In the genomic region with DNA sequence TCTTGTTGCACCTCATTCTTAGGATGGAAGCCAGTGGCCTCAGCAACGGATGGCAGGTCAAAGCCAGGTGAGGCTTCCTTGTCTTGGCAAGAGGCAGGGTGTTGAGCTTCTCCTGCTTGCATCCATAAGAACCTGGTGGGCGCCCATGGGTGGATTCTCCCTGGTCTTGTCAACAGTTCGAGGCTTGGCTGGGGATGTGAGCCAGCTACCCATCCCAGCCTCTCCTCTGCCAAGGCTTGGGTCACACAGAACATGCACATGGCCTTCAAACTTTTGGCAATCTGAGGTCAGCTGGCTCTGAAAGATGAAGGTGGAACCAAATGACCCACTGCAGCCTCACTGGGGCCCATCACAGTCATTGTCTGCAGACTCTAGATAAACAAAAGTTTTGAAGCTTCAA, we compare ENCODE assay signal across 17 mouse cellular contexts.
"Had no signal": no experiment of that assay in that cellular context is flagged by ENCODE, and none has a peak within 500 bp of the region (broad histone marks: within the 10 kb centered on the region; RNA-seq: fewer than 3 reads in every experiment).

No protein-coding gene starts in this region.

- H3K27ac ChIP-seq: limb, embryonic 15.5 days; liver, embryonic 14.5 days; midbrain, embryonic 10.5 days; neural tube, embryonic 13.5 days had no signal

- H3K4me3 ChIP-seq: limb, embryonic 15.5 days; midbrain, embryonic 10.5 days; neural tube, embryonic 13.5 days had no signal

- ATAC-seq: inflammation-experienced regulatory T-cells, adult 6 months; intestine, postnatal 0 days; lung, postnatal 0 days; midbrain, embryonic 16.5 days had no signal

- H3K27me3 ChIP-seq: limb, embryonic 15.5 days; neural tube, embryonic 13.5 days had no signal

- H3K9me3 ChIP-seq: limb, embryonic 15.5 days; midbrain, embryonic 10.5 days; neural tube, embryonic 13.5 days had no signal

- H3K9ac ChIP-seq: limb, embryonic 15.5 days; liver, embryonic 14.5 days; neural tube, embryonic 13.5 days had no signal

- H3K4me1 ChIP-seq: limb, embryonic 15.5 days; midbrain, embryonic 10.5 days; neural tube, embryonic 13.5 days had no signal

- DNase-seq: layer of hippocampus, adult 9-11 months; layer of hippocampus, postnatal 36 days; lung, adult 18-20 months; lung, postnatal 4 days; retina, postnatal 1 day; right cerebral cortex, postnatal 4 days; spleen, adult 18-20 months; thymus, adult 18-20 months; thymus, postnatal 14 days had no signal

- H3K4me2 ChIP-seq: limb, embryonic 15.5 days; neural tube, embryonic 13.5 days had no signal
